Mouse (Mus musculus) intestine, embryonic 14.5 days (tissue): ENCODE data around the gene Rnf111. TPM values are rescaled to one million over a fixed set of nuclear protein-coding genes. Genes with fewer than 3 reads are reported as not detected.

Source experiments
- ATAC-seq: fragments of 200-750 bp; cut with Nextera tagmentation; replicated peaks from 2 replicates; pipeline ENCODE4 v1.8.0; 2017; ENCODE audit warnings: low read depth, moderate number of reproducible peaks, moderate TSS enrichment, moderate library complexity; ENCODE audit not compliant: low FRiP score, low TSS enrichment
- DNase-seq: peaks from one replicate; pipeline ENCODE4 v3.0.0-alpha.2; 2018; ENCODE audit warnings: low spot score
- H3K27ac ChIP-seq: fragments of 300-500 bp; sonication (generic); 2 replicates; pipeline ENCODE4 v1.5.1; 2014; ENCODE audit warnings: low read depth, mild to moderate bottlenecking, control low read depth
- H3K27me3 ChIP-seq: fragments of 300-500 bp; sonication (generic); replicated peaks from 2 replicates; pipeline ENCODE4 v1.6.1; 2014; ENCODE audit warnings: low read length, control low read depth; ENCODE audit not compliant: control insufficient read depth, insufficient read depth
- H3K36me3 ChIP-seq: fragments of 300-500 bp; sonication (generic); 2 replicates; pipeline ENCODE4 v1.6.1; 2014; ENCODE audit warnings: low read length, control low read depth; ENCODE audit not compliant: control insufficient read depth, insufficient read depth
- H3K4me1 ChIP-seq: fragments of 300-500 bp; sonication (generic); replicated peaks from 2 replicates; pipeline ENCODE4 v1.6.1; 2014; ENCODE audit warnings: low read length, control low read depth, mixed read lengths; ENCODE audit not compliant: control insufficient read depth, insufficient read depth
- H3K4me2 ChIP-seq: fragments of 300-500 bp; sonication (generic); 2 replicates; pipeline ENCODE4 v1.6.1; 2014; ENCODE audit warnings: low read length
- H3K4me3 ChIP-seq: fragments of 300-500 bp; sonication (generic); 2 replicates; pipeline ENCODE4 v1.5.1; 2014; ENCODE audit warnings: low read depth, low read length, control low read depth, mixed read lengths
- H3K9ac ChIP-seq: fragments of 300-500 bp; sonication (generic); 2 replicates; pipeline ENCODE4 v1.6.1; 2014; ENCODE audit warnings: mild to moderate bottlenecking, low read length
- H3K9me3 ChIP-seq: fragments of 300-500 bp; sonication (generic); 2 replicates; pipeline ENCODE4 v1.6.1; 2016; ENCODE audit warnings: low read length, control low read depth; ENCODE audit not compliant: control insufficient read depth
- WGBS: fragments of 180-500 bp; shearing (Covaris S2); extraction: QIAGEN DNeasy Blood & Tissue Kit; methylation state at CpG from one replicate; pipeline ENCODE4 v1.1.7; 2014; 5-methylcytosine and 5-hydroxymethylcytosine counted together
- polyA plus RNA-seq: library from polyadenylated mRNA; unstranded; fragments of >200 nt; fragmentation: Nextera tagmentation; extraction: Ambion mirVana; gene quantifications from 2 replicates; pipeline ENCODE4 v1.2.1, GENCODE M21; 2014

Rnf111 gene
- polyA plus RNA-seq, 1 experiment from 2014 or later, result 27.2 TPM

DNA sequence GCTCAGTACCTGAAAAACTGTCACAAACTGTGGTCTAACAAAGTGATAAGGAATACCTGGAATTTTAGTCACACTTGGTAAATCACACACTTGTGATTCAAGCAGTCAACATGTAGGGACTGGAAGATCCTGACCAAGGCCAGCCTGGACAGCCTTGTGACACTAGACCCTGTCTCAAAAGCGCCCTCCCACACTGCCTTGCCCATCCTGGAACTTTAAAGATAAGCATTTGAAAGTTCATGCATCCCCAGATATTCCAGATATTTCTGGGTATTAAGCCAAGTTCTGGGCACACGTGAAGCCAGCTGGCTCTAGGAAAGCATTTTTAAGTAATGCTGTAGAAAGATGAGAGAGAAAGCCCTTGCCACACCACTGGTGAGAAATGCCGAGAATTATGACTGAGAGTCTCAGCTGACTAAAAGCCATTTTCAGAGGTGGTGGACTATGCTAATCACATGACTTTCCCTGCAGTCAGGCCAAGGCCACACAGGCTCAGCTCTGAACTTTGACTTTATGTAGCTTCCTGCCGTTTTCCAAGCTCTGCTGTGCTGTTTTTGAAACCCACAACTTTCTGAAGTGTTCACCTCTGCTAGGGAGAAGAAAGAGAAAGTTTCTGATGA is 6.5 kb upstream of the Rnf111 start:
- no peaks in the 10 kb centered on the region for H3K9me3 ChIP-seq
- no peaks in the 10 kb centered on the region for H3K36me3 ChIP-seq
- H3K27ac ChIP-seq, result no peak overlapping the region
- no peak overlapping the region for H3K4me2 ChIP-seq
- H3K9ac ChIP-seq, result no peak overlapping the region
- no peaks in the 10 kb centered on the region for H3K27me3 ChIP-seq
- no peak overlapping the region for H3K4me3 ChIP-seq
- ATAC-seq, result no peak
- no peaks in the 10 kb centered on the region for H3K4me1 ChIP-seq
- no peak for DNase-seq
- 72% methylated on average over 4 of the region's 4 CpGs for WGBS

DNA sequence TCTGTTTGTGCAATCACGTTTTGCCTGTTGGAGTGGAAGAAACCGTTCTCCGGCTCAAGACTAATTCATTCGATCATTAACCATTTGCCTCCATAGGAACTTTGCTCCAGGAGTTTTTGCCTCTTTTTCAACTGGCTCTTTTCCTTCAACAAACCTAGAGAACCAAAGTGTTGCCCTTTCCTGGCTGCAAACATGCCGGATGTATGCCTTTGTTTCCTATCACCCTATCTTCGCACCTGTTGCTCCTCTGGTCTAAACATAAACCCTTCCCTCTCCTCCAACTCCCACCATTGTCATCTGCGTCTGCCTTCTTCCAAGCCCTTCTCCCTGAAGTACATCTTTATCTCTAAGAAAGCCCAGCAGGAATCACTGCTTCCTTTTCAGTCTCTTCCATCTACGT is 3.3 kb upstream of the Rnf111 start:
- H3K27ac ChIP-seq, result no peak overlapping the region
- no peaks in the 10 kb centered on the region for H3K36me3 ChIP-seq
- H3K4me3 ChIP-seq, result no peak overlapping the region
- H3K9ac ChIP-seq, result no peak overlapping the region
- 72% methylated on average over 8 of the region's 8 CpGs for WGBS
- H3K27me3 ChIP-seq, result no peaks in the 10 kb centered on the region
- ATAC-seq, result no peak
- H3K4me1 ChIP-seq, result peaks cover 9% of the 10 kb centered on the region
- DNase-seq, result no peak
- H3K4me2 ChIP-seq, result no peak overlapping the region
- no peaks in the 10 kb centered on the region for H3K9me3 ChIP-seq

DNA sequence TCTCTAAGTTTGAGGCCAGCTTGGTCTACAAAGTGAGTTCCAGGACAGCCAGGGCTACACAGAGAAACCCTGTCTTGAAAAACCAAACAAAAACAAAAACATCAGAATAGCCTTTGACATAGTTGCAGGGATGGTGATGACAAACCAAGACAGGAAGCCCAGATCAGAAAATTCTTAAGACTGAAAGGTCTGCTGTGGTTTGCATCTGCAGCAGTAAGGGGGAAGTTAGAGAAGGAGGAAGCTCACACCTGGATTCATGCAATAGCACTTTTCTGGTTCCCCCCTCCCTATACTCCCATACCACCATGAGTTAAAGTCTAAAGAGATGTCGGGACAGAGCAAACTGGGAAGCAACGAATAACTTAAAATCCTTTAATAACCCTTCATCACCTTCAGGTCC is 2.7 kb upstream of the Rnf111 start:
- no peak overlapping the region for H3K4me3 ChIP-seq
- DNase-seq (no peak), ATAC-seq (no peak)
- H3K27ac ChIP-seq, result no peak overlapping the region
- H3K4me2 ChIP-seq, result no peak overlapping the region
- 66% methylated on average over 2 of the region's 2 CpGs for WGBS
- H3K36me3 ChIP-seq, result no peaks in the 10 kb centered on the region
- H3K4me1 ChIP-seq, result peaks cover 9% of the 10 kb centered on the region
- H3K9me3 ChIP-seq, result no peaks in the 10 kb centered on the region
- H3K27me3 ChIP-seq, result no peaks in the 10 kb centered on the region
- H3K9ac ChIP-seq, result no peak overlapping the region

DNA sequence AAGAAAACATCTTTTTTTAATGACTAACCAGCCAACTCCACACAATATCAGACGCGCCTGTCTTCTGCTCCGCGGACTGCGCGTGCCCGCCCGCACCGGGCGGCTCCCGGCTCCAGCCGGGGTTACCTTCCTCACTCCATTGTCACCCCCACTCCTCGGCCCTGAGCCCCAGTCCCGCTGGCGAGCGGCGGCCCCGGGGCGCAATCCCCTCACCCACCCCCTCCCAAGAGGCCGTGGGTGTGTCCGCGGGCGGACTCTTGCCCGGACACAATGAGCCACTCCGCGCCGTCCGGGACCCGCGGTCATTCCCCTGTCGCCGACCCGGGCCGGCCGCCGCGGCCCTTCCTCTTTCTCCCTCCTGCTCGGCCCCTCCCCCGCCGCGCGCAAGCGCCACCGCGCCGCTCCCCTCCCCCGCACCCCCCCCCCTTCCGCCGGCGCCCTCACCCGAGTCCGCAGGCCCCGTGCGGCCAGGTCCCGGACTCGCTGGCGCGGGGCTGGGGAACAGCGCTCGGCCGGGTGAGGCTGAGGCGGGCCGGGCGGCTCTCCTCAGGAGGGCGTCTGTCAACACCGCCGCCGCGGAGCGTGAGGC is 416 bp downstream of the Rnf111 start:
- no peaks in the 10 kb centered on the region for H3K9me3 ChIP-seq
- peak overlapping the region; percentile 88 for H3K9ac ChIP-seq
- no peaks in the 10 kb centered on the region for H3K27me3 ChIP-seq
- WGBS, result under 1% methylated on average over 58 of the region's 70 CpGs
- peaks cover 9% of the 10 kb centered on the region for H3K4me1 ChIP-seq
- H3K36me3 ChIP-seq, result peaks cover 4% of the 10 kb centered on the region; the same call in 1 of the 2 replicates
- peak overlapping the region; percentile 72 for H3K4me2 ChIP-seq
- peak overlapping the region; percentile 67 for H3K4me3 ChIP-seq
- peak; percentile 90 for ATAC-seq
- DNase-seq, result peak; percentile 78
- H3K27ac ChIP-seq, result peak overlapping the region; percentile 97

DNA sequence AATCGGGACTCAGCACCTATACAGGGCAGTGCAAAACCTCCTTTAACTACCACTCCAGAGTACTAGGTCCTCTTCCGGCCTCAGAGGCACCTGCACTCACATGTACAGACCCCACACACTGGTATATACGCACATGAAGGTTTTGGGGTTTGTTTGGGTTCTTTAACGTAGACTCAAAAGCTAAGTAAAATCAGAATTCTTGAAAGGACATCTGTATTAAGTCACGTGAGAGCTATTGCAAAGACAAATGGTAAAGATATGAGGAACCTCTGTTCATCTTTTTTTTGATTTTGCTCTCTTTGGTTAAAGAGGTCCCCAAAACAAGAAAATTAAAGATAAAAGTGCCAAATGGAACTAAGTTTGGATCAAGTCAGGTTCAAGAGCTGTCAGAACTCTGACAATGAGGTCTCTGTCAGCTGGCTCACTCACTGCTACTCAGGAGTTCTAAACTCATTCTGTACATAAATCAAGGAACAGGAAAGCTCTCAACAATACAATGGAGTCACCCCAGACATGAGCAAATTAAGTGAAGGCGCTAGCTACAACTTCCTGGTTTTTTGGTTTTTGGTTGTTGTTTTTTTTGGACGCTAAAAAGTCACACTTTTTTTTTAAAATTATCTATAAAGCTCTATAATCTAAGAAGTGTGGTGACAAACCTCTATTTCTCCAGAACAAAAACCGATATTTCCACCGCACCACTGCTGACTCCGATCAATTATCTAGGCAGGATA is 1.1 kb downstream of the Rnf111 start:
- peak overlapping the region; percentile 72 for H3K4me2 ChIP-seq
- H3K27ac ChIP-seq, result peak overlapping the region; percentile 97
- WGBS, result 30% methylated on average over 10 of the region's 10 CpGs
- no peak for DNase-seq
- H3K4me3 ChIP-seq, result peak overlapping the region; percentile 67
- ATAC-seq, result no peak
- H3K9me3 ChIP-seq, result no peaks in the 10 kb centered on the region
- H3K9ac ChIP-seq, result peak overlapping the region; percentile 88
- H3K4me1 ChIP-seq, result peaks cover 9% of the 10 kb centered on the region
- no peaks in the 10 kb centered on the region for H3K27me3 ChIP-seq
- peaks cover 4% of the 10 kb centered on the region; the same call in 1 of the 2 replicates for H3K36me3 ChIP-seq

DNA sequence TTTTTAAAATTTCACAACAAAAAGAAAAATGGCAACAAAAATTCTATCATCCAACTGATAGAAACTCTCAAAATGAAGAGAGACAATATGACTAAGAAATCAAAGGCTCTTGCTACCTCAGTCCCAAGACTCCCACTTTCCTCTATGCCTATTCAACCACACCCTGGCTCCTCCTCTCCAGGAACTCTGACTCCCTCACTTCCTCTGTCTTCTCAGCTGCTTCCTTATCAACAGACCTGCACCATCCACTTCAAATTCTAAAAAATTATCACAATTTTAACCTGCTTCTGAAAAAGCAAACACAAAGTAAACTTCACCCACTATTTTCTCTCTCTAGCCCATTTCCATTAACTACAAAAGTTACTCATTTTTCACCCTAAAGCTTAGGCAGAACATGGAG is 6.5 kb downstream of the Rnf111 start:
- Histone ChIP-seq H3K27me3 (no peaks in the 10 kb centered on the region), H3K9me3 (no peaks in the 10 kb centered on the region), H3K27ac (no peak overlapping the region), H3K4me3 (no peak overlapping the region), H3K9ac (no peak overlapping the region), H3K36me3 (peaks cover 13% of the 10 kb centered on the region), H3K4me2 (no peak overlapping the region), H3K4me1 (no peaks in the 10 kb centered on the region)
- no peak for ATAC-seq
- DNase-seq, result no peak

DNA sequence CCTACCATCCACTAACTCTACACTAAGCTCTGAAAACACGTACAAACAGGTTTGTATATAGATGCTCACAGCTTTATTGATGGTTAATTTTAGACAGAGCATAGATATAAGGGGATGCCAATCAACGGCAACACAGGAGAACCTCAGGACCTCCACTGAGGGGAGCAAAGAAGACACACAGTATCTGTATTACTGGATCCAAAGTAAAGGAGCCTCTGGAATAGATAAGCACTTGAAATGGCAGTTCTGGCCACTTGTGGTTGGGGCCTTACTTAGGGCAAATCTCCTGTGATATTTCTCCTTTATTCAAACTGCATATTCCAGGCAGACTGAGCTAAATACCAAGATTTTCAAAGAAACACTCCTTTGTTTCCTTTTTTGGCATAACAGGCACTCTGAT is 10.5 kb downstream of the Rnf111 start:
- H3K27ac ChIP-seq, result no peak overlapping the region
- H3K4me1 ChIP-seq, result no peaks in the 10 kb centered on the region
- no peak overlapping the region for H3K9ac ChIP-seq
- no peak overlapping the region for H3K4me2 ChIP-seq
- ATAC-seq (no peak), DNase-seq (no peak)
- H3K9me3 ChIP-seq, result no peaks in the 10 kb centered on the region
- no peaks in the 10 kb centered on the region for H3K27me3 ChIP-seq
- WGBS, result 88% methylated on average over 2 of the region's 2 CpGs
- peaks cover 15% of the 10 kb centered on the region for H3K36me3 ChIP-seq
- no peak overlapping the region for H3K4me3 ChIP-seq

DNA sequence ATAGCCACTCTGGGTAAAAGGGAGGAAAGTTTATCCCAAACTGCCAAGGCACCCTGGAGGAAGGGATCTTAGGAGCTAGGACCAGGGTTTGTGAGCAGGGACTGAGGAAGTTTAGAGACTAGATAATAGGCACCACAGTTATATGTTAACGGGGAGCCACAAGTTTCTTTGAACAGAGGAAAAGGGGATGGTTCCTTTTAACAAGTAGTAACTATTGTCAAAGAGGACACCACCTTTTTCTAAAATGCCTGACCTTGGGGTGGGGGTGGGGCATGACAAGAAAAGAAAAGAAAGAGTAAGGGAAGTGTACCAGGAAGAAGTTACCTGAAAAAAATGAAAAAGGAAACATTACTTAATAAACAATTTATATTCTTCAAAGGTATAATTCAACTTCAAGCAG is 12.3 kb downstream of the Rnf111 start:
- Histone ChIP-seq H3K27me3 (no peaks in the 10 kb centered on the region), H3K9me3 (no peaks in the 10 kb centered on the region), H3K36me3 (peaks cover 15% of the 10 kb centered on the region), H3K4me2 (no peak overlapping the region), H3K4me1 (no peaks in the 10 kb centered on the region), H3K4me3 (no peak overlapping the region), H3K9ac (no peak overlapping the region), H3K27ac (no peak overlapping the region)
- WGBS, result 81% methylated on average over 1 of the region's 1 CpGs
- DNase-seq, result no peak
- ATAC-seq, result no peak
